Mouse (Mus musculus): Measurements from ENCODE around the gene Sertad2.

The Sertad2 gene

DNA sequence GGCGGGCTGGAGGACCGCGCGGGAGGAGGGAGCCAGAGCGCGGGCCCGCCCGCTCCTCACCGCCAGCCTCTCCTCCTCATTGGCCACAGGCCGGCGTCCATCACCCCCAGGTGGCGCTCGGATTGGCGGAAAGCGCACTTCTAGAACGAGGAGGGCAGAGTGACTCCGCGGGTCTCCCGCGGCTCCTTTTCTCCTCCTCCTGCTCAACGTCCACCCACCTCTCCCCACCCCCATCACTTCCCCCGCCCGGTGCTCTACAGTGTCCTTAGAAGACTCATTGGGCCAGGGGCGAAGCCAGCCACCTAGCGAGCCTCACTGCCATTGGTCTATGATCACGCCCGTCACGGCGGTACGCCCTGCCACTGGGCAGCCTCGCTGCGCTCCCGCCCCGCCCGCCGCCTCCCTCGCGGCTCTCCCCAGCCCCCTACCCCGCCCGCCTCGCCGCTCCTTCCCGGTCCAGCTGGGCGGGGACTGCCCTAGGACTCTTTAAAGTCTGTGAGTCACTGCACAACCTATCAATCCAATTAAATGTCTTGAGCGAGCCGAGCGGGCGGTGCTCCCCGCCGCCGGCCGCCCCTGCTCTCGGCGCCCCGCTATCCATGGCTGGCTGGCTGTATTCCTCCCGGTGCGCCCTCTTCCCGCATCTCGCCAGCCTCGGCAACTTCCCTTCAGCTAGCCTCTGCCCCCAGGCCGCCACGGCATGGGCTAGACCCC is at the start of gene Sertad2:
Gene Sertad2, plus strand, starts transcription at position 515 of the 714 bp plus-strand sequence.
- peak; percentile 99 for DNase-seq (ENCODE audit: low read depth, low spot score)

DNA sequence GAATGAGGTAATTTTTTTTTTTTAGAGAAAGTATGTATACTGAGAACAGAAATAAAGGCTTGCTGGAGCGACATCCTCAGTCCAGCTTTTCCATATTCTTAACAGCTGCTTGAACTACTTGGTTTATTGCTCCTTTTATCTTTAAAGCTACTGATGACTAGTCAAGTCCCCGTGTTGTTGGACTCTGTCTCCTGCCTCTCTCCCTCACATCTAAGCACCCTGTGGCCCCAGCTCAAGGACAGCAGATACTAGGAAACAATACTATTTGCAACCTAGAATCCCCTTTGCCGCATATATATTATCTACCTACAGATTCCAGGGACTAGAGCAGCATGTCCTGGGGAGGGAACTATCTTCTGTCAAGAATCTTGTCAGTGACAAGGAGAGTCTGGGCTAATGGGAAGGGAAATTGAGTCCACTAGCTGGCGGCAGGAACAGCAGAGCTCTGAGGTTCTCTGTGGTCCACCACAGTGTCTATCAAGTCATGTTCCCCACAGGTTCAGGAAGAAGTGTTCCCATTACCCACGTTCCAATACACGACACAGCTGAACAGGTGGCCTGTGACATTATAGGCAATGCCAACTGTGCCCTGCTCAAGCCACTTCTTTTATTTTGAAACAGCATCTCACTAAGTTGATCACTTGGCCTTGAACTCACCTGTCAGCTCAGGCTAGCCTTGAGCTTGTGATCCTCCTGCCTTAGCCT is 49.0 kb upstream of the Sertad2 start:
- DNase-seq (ENCODE audit: low read depth, low spot score), result no peak

DNA sequence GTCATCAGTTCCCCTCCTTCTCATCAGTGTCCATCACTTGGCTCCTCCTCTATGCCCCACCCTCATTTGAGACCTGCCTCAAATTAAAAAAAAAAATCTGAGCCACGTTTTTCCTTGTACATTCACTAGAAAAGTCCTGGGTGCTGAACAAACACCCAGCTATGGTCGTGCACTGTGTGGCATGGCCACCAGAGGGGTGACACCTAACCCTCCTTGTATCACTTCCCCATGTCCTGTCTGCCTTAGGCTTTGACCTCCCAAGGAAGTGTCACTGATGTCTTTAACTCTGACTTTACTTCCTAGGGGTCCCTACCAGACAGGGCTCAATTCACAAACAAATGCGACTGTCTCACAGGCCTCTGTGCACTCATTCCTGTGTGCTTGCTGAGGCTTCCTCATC is 42.5 kb upstream of the Sertad2 start:
- no peak for DNase-seq (ENCODE audit: low read depth, low spot score)

DNA sequence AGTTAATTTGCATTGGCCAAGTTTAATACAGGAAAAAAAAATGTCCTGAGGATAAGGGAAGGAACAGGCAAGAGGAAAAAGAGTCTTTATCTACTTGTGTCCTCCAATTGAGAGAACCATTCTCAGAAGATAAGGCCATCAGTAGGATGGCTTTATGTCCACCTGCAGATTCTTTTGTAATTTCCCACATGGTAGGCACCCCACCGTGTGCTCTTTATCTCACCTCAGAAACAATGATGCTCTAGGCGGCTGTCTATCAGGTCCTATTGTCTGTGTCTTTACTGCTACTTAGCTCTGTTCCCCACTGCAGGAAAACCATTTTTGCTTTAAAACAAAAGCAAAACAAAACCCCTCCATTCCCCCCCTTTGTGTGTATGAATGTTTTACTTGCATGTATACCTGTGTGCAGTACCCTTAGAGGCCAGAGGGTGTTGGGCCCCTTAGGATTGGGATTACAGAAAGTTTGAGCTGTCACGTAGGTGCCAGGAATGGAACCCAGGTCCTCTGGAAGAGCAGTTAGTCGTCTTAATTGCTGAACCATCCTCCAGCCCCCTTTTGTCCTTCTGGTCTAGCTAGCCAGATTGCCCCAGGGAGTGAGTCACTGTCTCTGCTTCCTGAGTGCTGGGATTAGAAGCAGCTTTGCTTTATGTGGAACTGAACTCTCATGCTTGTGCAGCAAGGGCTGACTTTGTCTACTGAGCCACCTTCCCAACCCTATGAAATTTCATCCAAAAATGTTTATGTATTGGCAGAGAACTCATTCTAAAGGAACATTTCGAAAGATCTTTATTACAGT is 41.7 kb upstream of the Sertad2 start:
- DNase-seq (ENCODE audit: low read depth, low spot score), result no peak

DNA sequence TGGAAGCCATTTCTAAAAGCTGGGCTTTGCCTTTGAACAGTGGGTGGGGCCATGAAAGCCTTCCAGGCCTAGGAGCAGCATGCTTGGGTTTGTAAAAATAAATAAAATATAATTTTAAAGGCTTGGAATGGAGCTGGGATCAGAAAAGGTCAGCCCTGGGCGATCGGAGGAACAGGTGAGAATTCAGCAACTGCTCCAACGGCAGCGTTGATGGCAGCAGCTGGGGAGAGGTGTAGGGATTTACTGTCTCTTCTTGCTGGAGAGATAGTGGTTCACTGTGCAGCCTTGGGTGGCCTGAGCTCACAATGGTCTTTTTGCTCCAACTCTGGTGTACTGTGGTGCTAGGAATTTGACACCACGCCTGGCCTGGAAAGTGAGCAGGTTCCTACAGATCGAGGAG is 29.5 kb upstream of the Sertad2 start:
- DNase-seq (ENCODE audit: low read depth, low spot score), result no peak

DNA sequence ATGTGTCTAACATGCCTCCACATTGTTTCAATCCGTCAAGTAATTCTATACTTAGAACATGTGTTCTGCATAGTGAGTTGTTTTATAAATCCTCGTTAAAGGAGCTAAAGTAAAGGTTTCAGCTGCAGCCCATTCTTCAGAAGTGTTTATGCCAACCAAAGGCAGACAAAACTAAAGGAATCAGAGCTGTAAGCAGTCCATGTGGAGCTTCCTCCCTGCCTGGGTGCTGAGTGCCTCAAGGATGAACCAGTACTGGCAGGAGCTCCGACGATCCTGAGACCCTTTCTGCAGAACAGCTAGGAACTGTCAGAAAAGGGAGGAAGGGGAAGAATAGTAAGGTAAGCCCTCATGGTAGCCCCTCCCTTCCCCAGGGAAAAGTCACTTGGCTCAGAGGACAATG is 28.3 kb upstream of the Sertad2 start:
- DNase-seq (ENCODE audit: low read depth, low spot score), result no peak

DNA sequence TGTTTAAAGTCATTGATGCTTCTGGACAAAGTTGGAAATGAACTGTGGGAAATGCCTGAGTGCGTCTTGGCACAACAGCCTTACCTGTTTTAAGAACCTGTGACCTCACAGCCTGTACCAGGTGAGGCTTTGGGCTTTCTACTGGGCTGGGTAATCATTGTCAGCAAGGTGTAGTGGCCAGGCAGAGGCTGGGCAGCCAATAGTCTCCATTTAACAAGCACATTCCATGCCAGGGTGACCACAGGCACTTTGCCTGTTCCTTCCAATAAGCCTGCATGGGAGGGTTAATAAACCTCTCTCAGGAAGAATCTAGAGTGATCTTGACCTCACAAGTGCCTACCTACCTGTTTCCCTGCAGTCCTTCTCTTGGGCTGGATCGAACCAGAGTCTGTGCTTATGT is 21.7 kb upstream of the Sertad2 start:
- DNase-seq (ENCODE audit: low read depth, low spot score), result no peak

DNA sequence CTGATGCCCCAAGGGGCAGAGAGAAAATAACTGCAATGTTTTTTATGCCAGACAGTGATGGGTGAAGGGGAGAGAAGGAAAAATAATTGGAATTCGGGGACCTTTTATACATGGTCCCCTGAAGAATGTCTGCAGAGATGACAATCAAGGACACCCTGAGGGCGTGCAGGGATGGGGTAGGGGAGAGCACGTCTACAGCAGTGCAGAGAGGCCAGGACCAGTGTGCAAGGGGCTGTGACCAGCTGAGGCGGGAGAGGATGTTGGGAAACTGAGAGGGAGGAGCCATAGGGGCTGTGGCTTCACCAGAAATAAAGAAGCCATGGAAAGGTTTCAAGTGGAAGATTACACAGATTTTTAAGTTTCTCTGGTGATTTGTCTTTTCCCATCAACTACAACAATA is 20.3 kb upstream of the Sertad2 start:
- DNase-seq (ENCODE audit: low read depth, low spot score), result no peak

DNA sequence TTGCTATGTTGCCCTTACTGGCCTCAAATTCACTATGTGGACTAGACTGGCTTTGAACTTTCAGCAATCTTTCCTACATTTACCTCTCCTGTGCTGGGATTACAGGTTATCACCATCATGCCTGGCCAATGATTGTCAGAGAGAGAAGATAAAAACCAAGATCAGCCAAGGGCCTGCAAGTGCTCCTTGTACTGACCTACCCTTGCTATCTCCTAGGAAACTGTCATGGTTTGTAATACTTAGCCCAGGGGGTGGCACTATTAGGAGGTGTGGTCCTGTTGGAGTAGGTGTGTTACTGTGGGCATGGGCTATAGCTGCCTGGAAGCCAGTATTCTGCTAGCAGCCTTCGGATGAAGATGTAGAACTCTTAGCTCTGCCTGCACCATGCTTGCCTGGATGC is 18.6 kb upstream of the Sertad2 start:
- DNase-seq (ENCODE audit: low read depth, low spot score), result no peak

DNA sequence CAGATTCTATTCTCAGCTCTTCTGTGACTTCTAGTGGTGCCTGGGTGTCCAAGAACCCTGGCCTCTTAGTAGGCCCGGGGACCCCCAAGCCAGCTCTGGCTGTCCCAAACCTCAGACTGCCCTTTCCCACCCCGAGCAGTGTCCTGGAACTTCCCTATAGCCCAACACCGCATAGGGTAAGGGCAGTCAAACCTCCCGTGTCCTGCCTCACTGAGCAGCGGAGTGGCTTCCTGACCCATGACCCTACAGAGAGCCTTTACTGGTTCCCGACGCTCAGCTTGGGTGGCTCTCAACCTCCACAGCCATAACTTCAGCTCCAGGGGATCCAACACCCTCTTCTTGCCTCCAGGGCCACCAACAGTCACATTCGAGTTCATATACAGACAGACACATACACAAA is 17.1 kb upstream of the Sertad2 start:
- no peak for DNase-seq (ENCODE audit: low read depth, low spot score)

DNA sequence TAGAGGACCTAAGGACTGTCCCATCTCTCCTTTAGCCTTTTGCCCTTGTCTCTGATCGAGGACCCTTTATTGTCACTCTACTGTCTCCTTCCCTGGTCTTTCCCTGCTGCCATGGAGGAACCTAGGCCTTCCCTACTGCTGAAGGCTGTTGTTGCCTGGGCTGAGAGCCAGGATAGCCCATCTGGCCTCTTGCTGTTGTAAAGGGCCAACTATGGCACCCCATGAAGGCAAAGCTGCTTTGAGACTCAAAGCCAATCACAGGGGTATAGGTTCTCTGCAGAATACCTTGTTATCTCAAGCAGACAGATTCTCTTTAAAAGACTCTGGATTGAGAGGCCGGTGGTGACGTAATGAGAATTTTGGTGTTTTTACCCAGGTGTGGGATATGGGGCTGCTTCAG is 15.2 kb upstream of the Sertad2 start:
- no peak for DNase-seq (ENCODE audit: low read depth, low spot score)

DNA sequence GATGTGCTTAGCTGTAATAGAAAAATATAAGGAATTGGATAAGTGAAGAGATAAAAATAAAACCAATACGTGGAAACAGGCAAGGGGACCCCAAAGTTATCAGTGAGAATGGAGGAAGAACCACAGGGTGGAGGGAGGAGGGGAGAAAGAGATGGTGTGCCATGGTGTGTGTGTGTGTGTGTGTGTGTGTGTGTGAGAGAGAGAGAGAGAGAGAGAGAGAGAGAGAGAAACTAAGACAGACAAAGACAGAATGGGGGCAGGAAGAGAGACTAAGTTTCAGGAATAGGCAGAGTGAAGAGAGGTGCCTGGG is 11.4 kb upstream of the Sertad2 start:
- no peak for DNase-seq (ENCODE audit: low read depth, low spot score)

DNA sequence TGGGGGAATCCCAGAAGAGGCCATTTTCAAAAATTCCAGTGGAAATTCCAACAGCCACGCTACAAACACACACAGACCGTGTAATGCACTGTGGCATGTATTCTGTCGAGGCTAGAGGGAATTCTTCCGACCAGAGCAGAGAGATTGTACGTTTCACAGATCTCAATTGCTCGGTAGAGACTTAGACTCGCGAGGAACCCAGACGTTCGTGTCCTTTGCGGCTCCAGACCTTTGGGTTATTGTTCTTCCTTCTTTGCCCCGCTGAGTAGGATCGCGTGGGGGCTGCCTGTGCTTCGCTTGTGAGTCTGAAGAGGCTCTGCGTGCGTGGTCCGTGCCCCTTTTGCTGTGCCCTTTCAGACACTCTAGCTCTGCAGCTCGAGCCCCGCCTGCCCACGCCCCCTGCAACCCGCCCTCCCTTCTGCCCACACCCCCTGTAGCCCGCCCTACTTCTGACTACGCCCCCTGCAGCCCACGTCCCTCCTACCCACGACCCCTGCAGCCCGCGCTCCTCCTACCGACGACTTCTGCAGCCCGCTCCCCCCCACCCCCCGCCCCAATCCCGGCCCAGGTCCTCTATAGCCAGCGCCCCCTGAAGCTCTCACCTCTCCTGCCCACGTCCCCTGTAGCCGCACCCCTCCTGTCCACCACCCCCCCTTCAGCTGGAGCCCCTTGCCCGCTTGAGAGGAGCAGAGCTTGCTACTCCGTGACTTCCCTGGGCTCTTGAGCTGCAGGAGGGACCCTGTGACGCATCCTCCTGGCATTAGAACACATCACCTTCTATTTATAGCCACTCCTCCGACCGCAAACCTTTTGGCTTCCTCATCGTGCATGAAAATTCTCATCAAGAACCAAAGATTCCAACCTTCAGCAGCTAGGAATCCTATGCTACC is 10.8 kb upstream of the Sertad2 start:
- DNase-seq (ENCODE audit: low read depth, low spot score), result peak; percentile 62

DNA sequence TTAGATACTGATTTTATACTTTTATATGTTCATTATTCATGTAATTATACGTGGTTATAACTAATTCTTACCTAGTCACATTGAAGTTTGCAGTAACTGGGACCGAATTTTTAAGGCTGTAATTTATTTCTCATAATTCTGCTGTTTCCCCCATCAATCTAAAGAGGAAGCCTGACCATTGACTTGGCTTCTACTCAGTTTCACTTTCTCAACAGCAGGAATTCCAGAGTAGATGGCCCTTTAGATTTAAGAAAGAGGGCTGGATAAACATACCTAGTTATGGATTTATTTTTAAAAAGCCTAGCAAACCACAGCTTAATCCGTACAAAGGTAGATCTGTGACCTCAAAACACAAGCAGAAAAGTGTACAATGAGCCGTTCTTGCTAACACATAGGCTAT is 9.8 kb upstream of the Sertad2 start:
- DNase-seq (ENCODE audit: low read depth, low spot score), result no peak

DNA sequence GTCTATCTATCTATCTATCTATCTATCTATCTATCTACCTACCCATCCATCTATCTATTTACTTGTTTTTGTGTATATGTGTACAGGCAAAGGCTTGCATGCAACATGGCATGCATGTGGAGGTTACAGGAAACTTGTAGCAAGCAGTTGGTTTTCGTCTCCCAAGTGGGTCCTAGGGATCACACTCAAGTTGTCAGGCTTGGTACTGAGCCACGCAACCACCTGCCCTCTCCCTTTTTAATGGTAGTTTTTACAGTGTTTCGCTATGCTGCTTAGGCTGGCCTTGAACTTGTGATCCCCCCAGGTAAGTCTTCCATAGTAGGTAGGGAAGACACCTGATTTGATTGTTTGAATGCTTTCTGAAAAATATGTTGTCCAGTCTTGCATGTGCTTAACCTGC is 5.8 kb upstream of the Sertad2 start:
- DNase-seq (ENCODE audit: low read depth, low spot score), result no peak

DNA sequence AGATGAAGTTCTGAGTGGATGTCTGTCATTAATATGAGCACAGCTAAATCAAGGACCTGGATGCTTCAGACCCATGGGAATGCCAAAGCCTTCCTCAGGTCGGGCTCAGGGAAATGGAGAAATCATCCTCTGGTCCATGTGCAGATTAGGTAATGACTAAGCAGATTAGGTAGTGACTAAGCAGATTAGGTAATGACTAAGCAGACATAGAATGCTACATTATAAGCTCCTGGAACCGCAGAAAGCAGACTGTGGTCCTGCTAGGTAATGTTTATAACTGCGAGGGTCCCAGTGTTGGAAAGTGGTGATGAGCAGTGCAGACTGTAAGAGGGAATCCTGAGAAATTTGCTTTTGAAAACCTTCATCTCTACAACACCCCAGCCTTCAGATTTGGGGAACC is 4.6 kb upstream of the Sertad2 start:
- no peak for DNase-seq (ENCODE audit: low read depth, low spot score)

DNA sequence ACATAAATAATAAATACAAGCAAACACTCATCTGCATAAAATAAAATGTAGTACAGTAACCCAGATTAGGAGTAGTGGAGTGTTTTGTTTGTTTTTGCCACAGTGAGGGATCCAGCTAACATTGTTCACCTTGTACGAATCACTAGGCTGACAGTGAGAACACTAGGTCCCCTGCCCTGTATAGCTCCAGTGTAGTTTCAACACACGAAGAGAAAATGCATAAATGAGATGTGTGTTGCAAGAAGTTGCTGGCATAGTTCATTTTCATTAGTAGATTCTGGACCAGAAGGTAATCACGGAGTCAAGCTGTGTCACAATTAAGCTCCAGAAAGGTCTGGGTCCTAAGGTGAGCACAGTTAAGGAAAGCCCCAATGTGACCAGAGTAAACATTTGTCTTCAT is 1.8 kb upstream of the Sertad2 start:
- DNase-seq (ENCODE audit: low read depth, low spot score), result no peak

DNA sequence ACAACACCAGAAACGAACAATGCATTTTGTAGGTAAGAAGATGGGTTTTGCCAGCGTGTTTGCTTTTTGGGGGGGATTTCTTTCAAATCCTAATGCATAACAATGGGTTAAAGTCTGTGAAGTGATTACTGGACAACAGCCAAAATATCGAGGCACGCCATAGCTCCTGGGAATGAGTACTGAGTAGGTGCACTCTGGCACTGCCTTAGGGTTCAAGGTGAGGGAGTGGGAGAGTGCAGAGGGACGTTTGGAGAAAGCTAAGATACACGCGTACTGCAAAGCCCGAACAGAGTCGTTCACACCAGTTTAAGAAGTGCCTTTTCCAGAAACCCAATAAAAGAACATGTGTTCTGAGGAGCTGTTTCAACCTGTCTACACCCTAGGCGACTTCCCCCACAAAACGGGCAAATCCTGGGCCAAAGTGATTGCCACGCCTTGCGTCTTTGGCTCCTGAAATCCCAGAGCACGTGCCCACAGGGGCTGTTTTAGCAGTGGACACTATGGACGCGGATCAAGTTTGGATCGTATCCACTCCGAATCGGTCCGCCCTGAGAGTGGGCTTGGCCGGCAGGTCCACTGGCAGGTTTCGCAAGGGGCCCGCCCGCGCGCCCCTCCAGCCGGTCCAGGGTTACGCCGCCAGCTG is 937 bp upstream of the Sertad2 start:
- DNase-seq (ENCODE audit: low read depth, low spot score), result no peak

DNA sequence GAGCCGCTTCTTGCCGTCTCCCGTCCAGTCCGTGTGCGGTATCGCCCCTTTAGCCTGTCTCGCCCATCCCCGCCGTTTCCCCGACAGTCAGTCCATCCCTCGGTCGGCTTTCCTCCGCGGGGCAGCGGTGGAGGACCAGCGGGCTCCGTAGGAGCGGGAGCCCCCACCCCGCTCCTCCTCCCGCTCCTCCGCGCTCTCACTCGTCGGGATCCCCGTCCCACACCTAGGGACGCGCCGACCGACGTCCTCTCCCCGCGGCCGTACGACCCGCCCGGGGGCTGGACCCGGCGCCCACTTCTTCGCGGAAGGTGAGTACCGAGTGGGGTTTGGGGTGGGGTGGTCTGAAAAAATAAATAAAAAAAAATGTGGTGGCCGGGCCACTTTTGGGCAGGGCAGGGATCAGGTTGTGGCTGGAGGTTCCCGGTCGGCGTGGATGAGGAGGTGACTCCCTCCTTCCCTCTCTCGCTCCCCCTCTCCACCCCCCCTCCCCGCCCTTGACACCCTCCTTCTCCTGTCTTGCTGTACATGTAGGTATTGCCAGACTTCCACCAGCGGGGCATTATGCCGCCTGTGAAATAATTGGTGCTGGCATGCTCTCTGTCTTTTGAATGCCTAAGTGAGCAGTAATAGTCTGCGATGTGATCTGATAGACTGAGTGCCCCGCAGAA is 534 bp downstream of the Sertad2 start:
- DNase-seq (ENCODE audit: low read depth, low spot score), result peak; percentile 58

DNA sequence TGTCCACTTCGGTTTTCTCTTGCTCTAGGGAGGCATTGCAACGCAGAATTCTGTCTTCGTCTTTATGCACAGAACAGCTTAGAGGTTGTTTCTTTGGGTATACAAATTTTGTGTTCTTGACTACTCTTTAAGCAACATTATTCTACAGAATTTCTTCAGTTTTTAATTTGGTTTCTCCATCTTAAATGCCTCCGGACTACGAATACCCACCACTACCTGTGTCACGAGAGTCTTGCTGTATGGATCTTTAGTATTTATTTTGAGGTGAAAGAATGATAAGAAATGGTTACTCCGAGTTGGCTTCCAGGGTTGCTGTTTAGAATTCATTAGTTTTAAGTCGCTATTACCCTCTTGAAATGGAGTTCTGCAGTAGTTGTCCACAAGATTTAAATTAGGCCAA is 1.3 kb downstream of the Sertad2 start:
- no peak for DNase-seq (ENCODE audit: low read depth, low spot score)
